Mouse (Mus musculus): ENCODE results near the gene Cyp2b9. TPM values are rescaled to one million over a fixed set of nuclear protein-coding genes. Genes with fewer than 3 reads are reported as not detected.

Cyp2b9 gene
- polyA plus RNA-seq (2012; rRNA removed): 0.09 and 0.10 TPM in 2 replicates

DNA sequence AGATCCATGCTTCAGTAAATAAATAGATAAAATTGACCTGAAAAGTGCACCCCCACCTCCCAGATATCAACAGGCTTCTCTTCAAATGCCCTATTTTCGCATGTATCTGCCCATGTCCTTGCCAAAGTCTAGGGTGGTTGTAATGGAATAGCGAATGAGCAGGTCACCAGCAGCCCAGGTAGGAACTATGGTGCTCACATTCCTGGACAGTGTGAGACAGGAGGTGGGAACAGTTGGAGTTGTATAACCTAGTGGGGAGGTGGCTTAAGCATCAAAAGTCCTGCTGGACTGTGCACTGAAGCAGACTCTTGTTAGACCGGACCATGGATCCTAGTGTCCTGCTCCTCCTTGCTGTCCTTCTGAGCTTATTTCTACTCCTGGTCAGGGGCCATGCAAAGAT lies at the start of gene Cyp2b9:
TSS of gene Cyp2b9 (plus strand) at position 301 of the 400 bp plus-strand sequence.

GRCm38 (mm10) chr7:26260034-26260433 lies 86.8 kb downstream of the Cyp2b9 start, which contains the start of gene Vmn1r184:
Gene Vmn1r184, plus strand, starts transcription at chr7:26260334.

Other genes with a start within 250 kb of the Cyp2b9 start
- gene Cyp2b13, start 111.9 kb upstream of the Cyp2b9 start, polyA plus RNA-seq (2012; rRNA removed): 0.11 and 0.15 TPM in 2 replicates
- gene Vmn1r184, start 86.9 kb downstream of the Cyp2b9 start, polyA plus RNA-seq (2012; rRNA removed): not detected in 2 replicates
- gene Cyp2a4, start 133.8 kb downstream of the Cyp2b9 start, polyA plus RNA-seq (2012; rRNA removed): 0.05 and 0.08 TPM in 2 replicates
- gene Nlrp9c, start 230.3 kb downstream of the Cyp2b9 start, polyA plus RNA-seq (2012; rRNA removed): not detected in 2 replicates

Measured in liver, embryonic 14 days (tissue).